Mouse (Mus musculus) spleen, adult 2 months (tissue): ENCODE measurements at regions not wholly inside any gene's neighbourhood (a gene's known extent, or its start where the extent isn't known, plus 50 kb on each side); places are given as distances from the start of the nearest gene placed in this dataset.
"Not testable (repeated sequence)": the region's sequence is repeated elsewhere in the genome, so short reads cannot be mapped to it uniquely, and the experiment has no call there.

Experiments
- CTCF ChIP-seq: fragments of 200-500 bp; IDR thresholded peaks from 2 replicates; pipeline ENCODE4 v1.5.1; 2011; ENCODE audit warnings: mild to moderate bottlenecking, inconsistent platforms; ENCODE audit not compliant: insufficient read depth, insufficient read length, insufficient replicate concordance; ENCODE audit errors: extremely low read depth
- POLR2A ChIP-seq: fragments of 200-500 bp; IDR thresholded peaks from 2 replicates; pipeline ENCODE4 v1.6.1; 2011; ENCODE audit warnings: low read depth, low read length, inconsistent platforms

GRCm38 (mm10) chr6:37787858-37788257 lies 82.8 kb upstream of the Trim24 start:
- not testable (repeated sequence) for TF ChIP-seq CTCF, POLR2A
